Mouse (Mus musculus): ENCODE results near the gene Mocs1. TPM values are rescaled to one million over a fixed set of nuclear protein-coding genes. Genes with fewer than 3 reads are reported as not detected.

Mocs1 gene
- polyA plus RNA-seq, 1 experiment = 41.4 TPM

DNA sequence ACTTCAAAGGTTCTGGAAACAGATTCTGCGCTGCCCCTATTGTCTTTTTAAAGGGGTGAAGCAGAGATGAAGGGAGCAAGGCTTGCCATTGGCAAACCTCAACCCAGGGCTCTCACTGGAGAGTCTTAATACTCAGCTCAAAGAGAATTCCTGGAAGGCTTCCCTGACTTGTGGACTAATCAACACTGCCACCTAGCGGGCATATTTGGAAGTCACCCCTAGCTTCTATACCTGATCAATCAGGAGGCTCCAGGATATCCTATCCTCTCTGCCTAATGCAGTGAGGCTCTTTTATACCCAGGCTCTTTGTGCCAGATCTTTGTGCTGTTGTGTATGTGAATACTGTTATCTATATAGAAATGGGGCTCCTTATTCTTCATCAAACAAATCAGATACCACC is 28.0 kb upstream of the Mocs1 start:
- Histone ChIP-seq H3K27ac (ENCODE audit: insufficient read depth, low read depth, low read length) (no peak overlapping the region), H3K4me1 (ENCODE audit: control insufficient read depth, insufficient read depth, low read length) (no peaks in the 10 kb centered on the region), H3K4me3 (ENCODE audit: insufficient read depth, low read depth, low read length) (no peak overlapping the region), H3K36me3 (ENCODE audit: control insufficient read depth, insufficient read depth, low read length) (no peaks in the 10 kb centered on the region), H3K27me3 (replicated peaks; ENCODE audit: control insufficient read depth, insufficient read depth, low read length) (no peaks in the 10 kb centered on the region)
- TF ChIP-seq CTCF (conservative IDR thresholded peaks at IDR 0.05; ENCODE audit: insufficient read depth, insufficient read length, low read depth, low read length) = peak; percentile 61
- TF ChIP-seq POLR2A (IDR thresholded peaks at IDR 0.05; ENCODE audit: low read depth, low read length) = no peak
- DNase-seq = peak; percentile 78
- WGBS = 5% methylated on average over 2 of the region's 2 CpGs

DNA sequence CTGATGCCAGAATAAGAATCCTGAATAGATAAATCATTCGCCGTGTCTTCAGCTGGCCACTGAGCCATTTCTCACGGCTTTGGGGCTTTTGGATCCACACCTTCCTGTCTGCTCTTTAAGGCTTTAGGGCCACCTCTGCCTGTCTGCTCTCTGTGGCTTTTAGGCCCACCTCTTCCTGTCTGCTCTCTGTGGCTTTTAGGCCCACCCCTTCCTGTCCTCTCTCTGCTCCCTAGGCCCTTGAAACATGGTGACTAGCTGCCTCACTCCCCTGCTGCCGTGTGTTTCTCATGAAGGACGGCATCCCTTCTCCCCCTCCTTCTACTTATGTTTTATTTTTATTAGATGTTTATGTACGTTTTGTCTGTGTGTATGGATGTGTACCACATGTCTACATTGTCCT is 25.0 kb upstream of the Mocs1 start:
- Histone ChIP-seq H3K36me3 (ENCODE audit: control insufficient read depth, insufficient read depth, low read length) (no peaks in the 10 kb centered on the region), H3K27me3 (replicated peaks; ENCODE audit: control insufficient read depth, insufficient read depth, low read length) (no peaks in the 10 kb centered on the region; the same call in 1 of the 2 replicates), H3K4me1 (ENCODE audit: control insufficient read depth, insufficient read depth, low read length) (no peaks in the 10 kb centered on the region), H3K4me3 (ENCODE audit: insufficient read depth, low read depth, low read length) (no peak overlapping the region), H3K27ac (ENCODE audit: insufficient read depth, low read depth, low read length) (no peak overlapping the region)
- no peak for DNase-seq
- 69% methylated on average over 6 of the region's 6 CpGs for WGBS
- TF ChIP-seq POLR2A (IDR thresholded peaks at IDR 0.05; ENCODE audit: low read depth, low read length) (no peak), CTCF (conservative IDR thresholded peaks at IDR 0.05; ENCODE audit: insufficient read depth, insufficient read length, low read depth, low read length) (no peak)

DNA sequence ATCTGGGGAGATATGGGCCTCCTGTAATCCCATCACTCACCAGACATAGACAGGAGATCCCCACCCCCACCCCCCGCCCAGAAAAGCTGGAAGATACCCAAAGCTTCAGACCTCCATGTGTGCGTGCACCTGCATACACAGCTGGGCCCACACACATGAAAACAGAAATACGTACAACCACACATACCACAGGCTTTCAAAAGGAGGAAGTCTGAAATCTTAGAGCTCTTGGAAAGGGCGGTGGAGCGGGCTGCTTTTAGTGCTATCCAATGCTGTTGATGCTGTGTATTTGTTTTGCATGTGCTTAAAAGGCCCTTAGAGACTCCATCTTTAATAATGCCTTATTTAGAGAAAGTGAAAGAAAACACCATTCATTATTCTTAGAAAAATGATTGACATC is 22.2 kb upstream of the Mocs1 start:
- no peak for TF ChIP-seq CTCF (conservative IDR thresholded peaks at IDR 0.05; ENCODE audit: insufficient read depth, insufficient read length, low read depth, low read length)
- TF ChIP-seq POLR2A (IDR thresholded peaks at IDR 0.05; ENCODE audit: low read depth, low read length) = no peak
- H3K27ac ChIP-seq (ENCODE audit: insufficient read depth, low read depth, low read length) = no peak overlapping the region
- 83% methylated on average over 5 of the region's 5 CpGs for WGBS
- H3K4me3 ChIP-seq (ENCODE audit: insufficient read depth, low read depth, low read length) = no peak overlapping the region
- DNase-seq = no peak
- no peaks in the 10 kb centered on the region for H3K36me3 ChIP-seq (ENCODE audit: control insufficient read depth, insufficient read depth, low read length)
- H3K4me1 ChIP-seq (ENCODE audit: control insufficient read depth, insufficient read depth, low read length) = no peaks in the 10 kb centered on the region
- H3K27me3 ChIP-seq (replicated peaks; ENCODE audit: control insufficient read depth, insufficient read depth, low read length) = no peaks in the 10 kb centered on the region; the same call in 1 of the 2 replicates

DNA sequence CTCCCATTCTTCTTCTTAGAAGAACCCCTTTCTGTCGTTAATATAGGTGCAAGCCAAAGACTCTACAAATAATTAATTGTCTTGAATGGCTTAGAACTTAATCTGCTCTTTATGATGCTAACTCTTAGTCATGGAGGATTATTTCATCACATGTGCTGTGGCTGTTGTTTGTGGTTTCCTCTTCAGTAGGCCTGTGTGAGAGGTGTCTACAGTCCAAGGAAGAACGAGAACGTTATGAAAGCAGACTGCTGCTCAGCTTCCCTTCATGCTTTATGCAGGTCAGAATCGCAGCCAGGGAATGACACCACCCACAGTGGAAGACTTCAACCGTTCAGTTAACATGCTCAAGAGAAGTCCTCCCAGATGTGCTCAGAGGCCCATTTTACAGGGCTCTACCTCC is 15.2 kb upstream of the Mocs1 start:
- Histone ChIP-seq H3K4me3 (ENCODE audit: insufficient read depth, low read depth, low read length) (no peak overlapping the region), H3K27me3 (replicated peaks; ENCODE audit: control insufficient read depth, insufficient read depth, low read length) (no peaks in the 10 kb centered on the region; the same call in 1 of the 2 replicates), H3K4me1 (ENCODE audit: control insufficient read depth, insufficient read depth, low read length) (no peaks in the 10 kb centered on the region), H3K27ac (ENCODE audit: insufficient read depth, low read depth, low read length) (no peak overlapping the region), H3K36me3 (ENCODE audit: control insufficient read depth, insufficient read depth, low read length) (no peaks in the 10 kb centered on the region)
- no peak for DNase-seq
- 89% methylated on average over 5 of the region's 5 CpGs for WGBS
- no peak for TF ChIP-seq CTCF (conservative IDR thresholded peaks at IDR 0.05; ENCODE audit: insufficient read depth, insufficient read length, low read depth, low read length)
- no peak for TF ChIP-seq POLR2A (IDR thresholded peaks at IDR 0.05; ENCODE audit: low read depth, low read length)

DNA sequence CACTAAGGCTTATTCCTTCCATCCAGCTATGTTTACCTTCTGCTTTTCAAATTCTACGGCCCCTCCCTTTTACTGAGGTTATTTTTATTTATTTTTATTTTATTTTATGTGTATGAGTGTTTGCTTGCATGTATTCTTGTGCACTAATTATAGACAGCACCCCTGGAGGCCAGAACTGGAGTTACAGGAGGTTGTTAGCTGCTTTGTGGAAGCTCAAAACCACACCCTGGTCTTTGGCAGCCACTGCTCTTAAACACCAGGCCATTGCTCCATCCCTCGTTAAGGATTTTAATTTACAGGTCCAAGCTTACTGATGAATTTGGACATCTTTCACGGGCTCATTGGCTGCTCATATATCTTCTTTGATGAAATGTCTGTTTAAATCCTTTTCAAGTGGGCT is 14.6 kb upstream of the Mocs1 start:
- DNase-seq = no peak
- TF ChIP-seq CTCF (conservative IDR thresholded peaks at IDR 0.05; ENCODE audit: insufficient read depth, insufficient read length, low read depth, low read length) (peak; percentile 33; the same call in 1 of the 2 replicates), POLR2A (IDR thresholded peaks at IDR 0.05; ENCODE audit: low read depth, low read length) (no peak)
- H3K4me3 ChIP-seq (ENCODE audit: insufficient read depth, low read depth, low read length) = no peak overlapping the region

DNA sequence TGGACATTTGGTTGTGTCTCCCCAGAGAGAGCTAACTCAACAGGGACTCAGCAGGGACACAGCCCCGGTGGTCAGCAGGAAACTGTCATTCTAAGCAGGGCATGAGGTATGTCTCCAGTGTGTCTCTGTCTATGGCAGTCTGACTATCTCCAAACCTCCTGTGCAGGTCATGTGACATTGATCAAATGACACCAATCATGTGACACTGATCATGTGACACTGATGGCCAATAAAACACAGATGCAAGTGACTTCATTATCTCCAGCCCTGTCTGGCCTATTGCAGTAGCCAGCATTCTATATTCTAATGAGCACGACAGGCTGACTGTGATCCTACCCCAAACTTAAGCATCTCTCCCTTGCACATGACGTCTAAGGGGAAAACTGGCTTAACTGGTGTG is 11.9 kb upstream of the Mocs1 start:
- no peaks in the 10 kb centered on the region for H3K4me1 ChIP-seq (ENCODE audit: control insufficient read depth, insufficient read depth, low read length)
- no peaks in the 10 kb centered on the region for H3K36me3 ChIP-seq (ENCODE audit: control insufficient read depth, insufficient read depth, low read length)
- H3K27me3 ChIP-seq (replicated peaks; ENCODE audit: control insufficient read depth, insufficient read depth, low read length) = no peaks in the 10 kb centered on the region
- no peak overlapping the region for H3K4me3 ChIP-seq (ENCODE audit: insufficient read depth, low read depth, low read length)
- no peak overlapping the region for H3K27ac ChIP-seq (ENCODE audit: insufficient read depth, low read depth, low read length)
- no peak for DNase-seq
- WGBS = 80% methylated on average over 3 of the region's 3 CpGs
- no peak for TF ChIP-seq CTCF (conservative IDR thresholded peaks at IDR 0.05; ENCODE audit: insufficient read depth, insufficient read length, low read depth, low read length)
- no peak for TF ChIP-seq POLR2A (IDR thresholded peaks at IDR 0.05; ENCODE audit: low read depth, low read length)

More for the DNA sequence above, 14.6 kb upstream of the Mocs1 start:
- no peak overlapping the region for H3K27ac ChIP-seq (ENCODE audit: insufficient read depth, low read depth, low read length)
- H3K4me1 ChIP-seq (ENCODE audit: control insufficient read depth, insufficient read depth, low read length) = no peaks in the 10 kb centered on the region
- H3K36me3 ChIP-seq (ENCODE audit: control insufficient read depth, insufficient read depth, low read length) = no peaks in the 10 kb centered on the region
- H3K27me3 ChIP-seq (replicated peaks; ENCODE audit: control insufficient read depth, insufficient read depth, low read length) = no peaks in the 10 kb centered on the region
- WGBS = 50% methylated on average over 3 of the region's 3 CpGs

DNA sequence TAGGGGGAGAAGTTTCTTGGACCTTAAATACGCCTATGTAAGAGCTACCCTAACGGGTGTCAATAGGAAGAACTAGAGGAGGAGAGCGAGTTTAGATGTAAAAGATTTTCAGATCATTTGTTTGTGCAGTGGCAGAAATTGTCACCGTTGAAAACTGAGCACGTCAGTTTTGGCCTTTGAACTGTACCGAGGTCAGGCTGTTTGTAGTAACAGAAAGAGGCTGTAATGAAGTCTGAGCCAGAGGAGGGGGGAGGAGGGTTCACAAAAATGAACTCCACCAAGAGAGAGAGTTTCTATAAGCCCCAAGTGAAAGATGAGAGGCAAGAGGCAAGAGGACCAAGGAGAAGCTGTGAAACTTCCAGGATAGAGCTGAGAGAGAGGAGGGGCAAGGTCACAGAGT is 8.3 kb upstream of the Mocs1 start:
- DNase-seq = peak; percentile 45
- H3K27ac ChIP-seq (ENCODE audit: insufficient read depth, low read depth, low read length) = no peak overlapping the region
- no peaks in the 10 kb centered on the region for H3K4me1 ChIP-seq (ENCODE audit: control insufficient read depth, insufficient read depth, low read length)
- H3K27me3 ChIP-seq (replicated peaks; ENCODE audit: control insufficient read depth, insufficient read depth, low read length) = no peaks in the 10 kb centered on the region
- WGBS = 48% methylated on average over 6 of the region's 6 CpGs
- H3K4me3 ChIP-seq (ENCODE audit: insufficient read depth, low read depth, low read length) = no peak overlapping the region
- no peaks in the 10 kb centered on the region for H3K36me3 ChIP-seq (ENCODE audit: control insufficient read depth, insufficient read depth, low read length)
- no peak for TF ChIP-seq CTCF (conservative IDR thresholded peaks at IDR 0.05; ENCODE audit: insufficient read depth, insufficient read length, low read depth, low read length)
- no peak for TF ChIP-seq POLR2A (IDR thresholded peaks at IDR 0.05; ENCODE audit: low read depth, low read length)

Measured in kidney, adult 2 months (tissue).